In genomic region chr3:9614676-9615075, GRCm38 (mm10) we compare ENCODE assay signal across 21 mouse cellular contexts. TPM values are rescaled to one million over a fixed set of nuclear protein-coding genes. Genes with fewer than 3 reads are reported as not detected.
DNase-seq lines count a peak whose midpoint lies in the region; ATAC-seq lines count a peak whose summit lies in the region.
"Had no signal": no experiment of that assay in that cellular context is flagged by ENCODE, and none has a peak within 500 bp of the region (broad histone marks: within the 10 kb centered on the region; RNA-seq: fewer than 3 reads in every experiment).

No protein-coding gene starts in this region.

- H3K36me3 ChIP-seq in forebrain, embryonic 11.5 days (ENCODE audit: control insufficient read depth, insufficient read depth, low read length) = no peaks in the 10 kb centered on the region
- no peaks in the 10 kb centered on the region for H3K36me3 ChIP-seq in forebrain, embryonic 16.5 days (ENCODE audit: control insufficient read depth, insufficient read depth)
- no peaks in the 10 kb centered on the region for H3K36me3 ChIP-seq in midbrain, embryonic 11.5 days (ENCODE audit: control insufficient read depth, insufficient read depth, low read length)
- no peaks in the 10 kb centered on the region for H3K36me3 ChIP-seq in midbrain, embryonic 13.5 days
- H3K36me3 ChIP-seq in intestine, embryonic 16.5 days (ENCODE audit: control insufficient read depth, insufficient read depth, low read length) = no peaks in the 10 kb centered on the region
- no peaks in the 10 kb centered on the region for H3K36me3 ChIP-seq in liver, embryonic 15.5 days (replicated peaks)
- H3K36me3 ChIP-seq in hindbrain, embryonic 16.5 days (ENCODE audit: control insufficient read depth, insufficient read depth, low read length) = no peaks in the 10 kb centered on the region
- H3K36me3 ChIP-seq: embryonic facial prominence, embryonic 13.5 days; hindbrain, embryonic 12.5 days had no signal

- no peak overlapping the region for H3K9ac ChIP-seq in forebrain, embryonic 11.5 days (ENCODE audit: low read length)
- no peak overlapping the region for H3K9ac ChIP-seq in forebrain, embryonic 16.5 days (replicated peaks; ENCODE audit: low read depth, low read length)
- H3K9ac ChIP-seq in midbrain, embryonic 11.5 days (ENCODE audit: low read length) = no peak overlapping the region
- H3K9ac ChIP-seq in midbrain, embryonic 13.5 days (replicated peaks) = no peak overlapping the region
- no peak overlapping the region for H3K9ac ChIP-seq in intestine, embryonic 16.5 days (ENCODE audit: low read depth, low read length)
- H3K9ac ChIP-seq in liver, embryonic 15.5 days = no peak overlapping the region
- H3K9ac ChIP-seq in hindbrain, embryonic 16.5 days (ENCODE audit: low read depth, low read length) = no peak overlapping the region
- H3K9ac ChIP-seq: embryonic facial prominence, embryonic 13.5 days; hindbrain, embryonic 12.5 days had no signal

- H3K4me1 ChIP-seq in forebrain, embryonic 11.5 days (replicated peaks; ENCODE audit: control insufficient read depth, insufficient read depth, low read length) = no peaks in the 10 kb centered on the region
- peaks cover 4% of the 10 kb centered on the region; the same call in 1 of the 2 replicates for H3K4me1 ChIP-seq in forebrain, embryonic 16.5 days (replicated peaks; ENCODE audit: control insufficient read depth, insufficient read depth, low read length)
- H3K4me1 ChIP-seq in midbrain, embryonic 11.5 days (ENCODE audit: control insufficient read depth, insufficient read depth, low read length) = 0 out of 2 replicates have a peak, but pooled peaks cover 2% of the 10 kb centered on the region
- H3K4me1 ChIP-seq in midbrain, embryonic 13.5 days (replicated peaks) = peaks cover 6% of the 10 kb centered on the region
- H3K4me1 ChIP-seq in intestine, embryonic 16.5 days (ENCODE audit: control insufficient read depth, insufficient read depth, low read length) = peaks cover 13% of the 10 kb centered on the region
- H3K4me1 ChIP-seq in liver, embryonic 15.5 days (replicated peaks) = peaks cover 25% of the 10 kb centered on the region
- peaks cover 3% of the 10 kb centered on the region; the same call in 1 of the 2 replicates for H3K4me1 ChIP-seq in hindbrain, embryonic 16.5 days (ENCODE audit: control insufficient read depth, insufficient read depth, low read depth, low read length)

- H3K27me3 ChIP-seq in forebrain, embryonic 11.5 days (ENCODE audit: control insufficient read depth, insufficient read depth, low read length) = no peaks in the 10 kb centered on the region
- H3K27me3 ChIP-seq in forebrain, embryonic 16.5 days (replicated peaks; ENCODE audit: control insufficient read depth, insufficient read depth, low read length) = no peaks in the 10 kb centered on the region
- no peaks in the 10 kb centered on the region for H3K27me3 ChIP-seq in midbrain, embryonic 11.5 days (ENCODE audit: control insufficient read depth, insufficient read depth, low read length)
- no peaks in the 10 kb centered on the region; the same call in 1 of the 2 replicates for H3K27me3 ChIP-seq in midbrain, embryonic 13.5 days
- no peaks in the 10 kb centered on the region for H3K27me3 ChIP-seq in intestine, embryonic 16.5 days (replicated peaks; ENCODE audit: control insufficient read depth, insufficient read depth, low read length)
- peaks cover 28% of the 10 kb centered on the region for H3K27me3 ChIP-seq in liver, embryonic 15.5 days
- H3K27me3 ChIP-seq in hindbrain, embryonic 16.5 days (replicated peaks; ENCODE audit: control insufficient read depth, insufficient read depth, low read length) = no peaks in the 10 kb centered on the region
- H3K27me3 ChIP-seq: embryonic facial prominence, embryonic 13.5 days; hindbrain, embryonic 12.5 days had no signal

- no peak overlapping the region for H3K4me2 ChIP-seq in forebrain, embryonic 11.5 days (ENCODE audit: low read depth, low read length, severe bottlenecking)
- no peak overlapping the region for H3K4me2 ChIP-seq in forebrain, embryonic 16.5 days (ENCODE audit: low read length)
- no peak overlapping the region for H3K4me2 ChIP-seq in midbrain, embryonic 11.5 days
- H3K4me2 ChIP-seq in midbrain, embryonic 13.5 days (replicated peaks) = no peak overlapping the region
- H3K4me2 ChIP-seq in intestine, embryonic 16.5 days (ENCODE audit: low read depth, low read length) = no peak overlapping the region
- peak overlapping the region; percentile 27; the same call in 1 of the 2 replicates for H3K4me2 ChIP-seq in liver, embryonic 15.5 days
- no peak overlapping the region for H3K4me2 ChIP-seq in hindbrain, embryonic 16.5 days (ENCODE audit: low read length)
- H3K4me2 ChIP-seq: embryonic facial prominence, embryonic 13.5 days; hindbrain, embryonic 12.5 days had no signal

- 81% methylated on average over 12 of the region's 12 CpGs for WGBS in forebrain, embryonic 11.5 days
- 77% methylated on average over 12 of the region's 12 CpGs for WGBS in forebrain, embryonic 16.5 days
- WGBS in midbrain, embryonic 11.5 days = 75% methylated on average over 12 of the region's 12 CpGs
- WGBS in midbrain, embryonic 13.5 days = 86% methylated on average over 12 of the region's 12 CpGs
- 50% methylated on average over 12 of the region's 12 CpGs for WGBS in intestine, embryonic 16.5 days
- 49% methylated on average over 12 of the region's 12 CpGs for WGBS in liver, embryonic 15.5 days (ENCODE audit: insufficient replicate concordance)
- WGBS in hindbrain, embryonic 16.5 days = 75% methylated on average over 12 of the region's 12 CpGs

- no peak overlapping the region for H3K27ac ChIP-seq in forebrain, embryonic 11.5 days (ENCODE audit: low read depth, low read length)
- H3K27ac ChIP-seq in forebrain, embryonic 16.5 days (ENCODE audit: low read length) = no peak overlapping the region
- no peak overlapping the region for H3K27ac ChIP-seq in midbrain, embryonic 11.5 days (ENCODE audit: low read depth, low read length)
- no peak overlapping the region for H3K27ac ChIP-seq in midbrain, embryonic 13.5 days
- H3K27ac ChIP-seq in intestine, embryonic 16.5 days (ENCODE audit: low read length) = no peak overlapping the region; the same call in 1 of the 2 replicates
- no peak overlapping the region; the same call in 1 of the 2 replicates for H3K27ac ChIP-seq in liver, embryonic 15.5 days (replicated peaks)
- no peak overlapping the region for H3K27ac ChIP-seq in hindbrain, embryonic 16.5 days (ENCODE audit: low read depth, low read length)
- H3K27ac ChIP-seq: embryonic facial prominence, embryonic 13.5 days; hindbrain, embryonic 12.5 days; hindbrain, postnatal 0 days had no signal

- no peaks in the 10 kb centered on the region for H3K9me3 ChIP-seq in forebrain, embryonic 11.5 days (ENCODE audit: control insufficient read depth, low read length)
- no peaks in the 10 kb centered on the region for H3K9me3 ChIP-seq in forebrain, embryonic 16.5 days (ENCODE audit: control insufficient read depth, low read length)
- no peaks in the 10 kb centered on the region for H3K9me3 ChIP-seq in midbrain, embryonic 11.5 days (ENCODE audit: control insufficient read depth, low read length)
- H3K9me3 ChIP-seq in midbrain, embryonic 13.5 days = no peaks in the 10 kb centered on the region
- no peaks in the 10 kb centered on the region for H3K9me3 ChIP-seq in intestine, embryonic 16.5 days (ENCODE audit: control insufficient read depth, low read length)
- H3K9me3 ChIP-seq in liver, embryonic 15.5 days (replicated peaks) = no peaks in the 10 kb centered on the region
- H3K9me3 ChIP-seq in hindbrain, embryonic 16.5 days (ENCODE audit: control insufficient read depth, low read length) = no peaks in the 10 kb centered on the region
- H3K9me3 ChIP-seq: embryonic facial prominence, embryonic 13.5 days; hindbrain, embryonic 12.5 days had no signal

- no peak for ATAC-seq in forebrain, embryonic 11.5 days (replicated peaks; ENCODE audit: low FRiP score)
- no peak for ATAC-seq in forebrain, embryonic 16.5 days
- no peak for ATAC-seq in midbrain, embryonic 11.5 days (ENCODE audit: low FRiP score)
- no peak for ATAC-seq in midbrain, embryonic 13.5 days
- ATAC-seq in intestine, embryonic 16.5 days = peak; percentile 49
- no peak for ATAC-seq in liver, embryonic 15.5 days (ENCODE audit: insufficient read depth)
- ATAC-seq in hindbrain, embryonic 16.5 days = no peak
- ATAC-seq: CD4-positive, CD25-positive, alpha-beta regulatory T cell, adult 4 months; forebrain, embryonic 14.5 days had no signal

- DNase-seq in forebrain, embryonic 11.5 days (ENCODE audit: low spot score) = peak; percentile 25
- DNase-seq in midbrain, embryonic 11.5 days (ENCODE audit: low spot score, missing footprints) = peak; percentile 21
- no peak for DNase-seq in urinary bladder, postnatal 10 days (ENCODE audit: low spot score)
- DNase-seq: adrenal gland, postnatal 14 days; B cell, adult 2 months; cerebellum, adult 18-20 months; cerebellum, adult 9-11 months; cerebellum, postnatal 36 days; gastrocnemius, postnatal 10 days; heart, postnatal 10 days; heart, postnatal 4 days had no signal

- no peak overlapping the region for H3K4me3 ChIP-seq in forebrain, embryonic 11.5 days (ENCODE audit: low read depth, low read length)
- H3K4me3 ChIP-seq in forebrain, embryonic 16.5 days (replicated peaks; ENCODE audit: low read length) = no peak overlapping the region
- no peak overlapping the region for H3K4me3 ChIP-seq in midbrain, embryonic 11.5 days (ENCODE audit: low read depth, low read length)
- no peak overlapping the region for H3K4me3 ChIP-seq in midbrain, embryonic 13.5 days (replicated peaks)
- no peak overlapping the region for H3K4me3 ChIP-seq in intestine, embryonic 16.5 days (ENCODE audit: low read length)
- H3K4me3 ChIP-seq in liver, embryonic 15.5 days (replicated peaks) = no peak overlapping the region
- no peak overlapping the region for H3K4me3 ChIP-seq in hindbrain, embryonic 16.5 days (ENCODE audit: low read length)
- H3K4me3 ChIP-seq: embryonic facial prominence, embryonic 13.5 days; hindbrain, embryonic 12.5 days had no signal

RNA-seq across cellular contexts. Expression of gene Zfp704, which starts 4.8 kb away (rescaled TPM):
- 7.8 and 8.1 TPM in 2 replicates for polyA plus RNA-seq in forebrain, embryonic 11.5 days (2014; fragmentation: Nextera tagmentation; extraction: Ambion mirVana)
- polyA plus RNA-seq in forebrain, embryonic 16.5 days (2015; fragmentation: Nextera tagmentation; extraction: Ambion mirVana) = 19.4 and 19.7 TPM in 2 replicates
- 4.5 and 5.5 TPM in 2 replicates for polyA plus RNA-seq in midbrain, embryonic 11.5 days (2014; fragmentation: Nextera tagmentation; extraction: Ambion mirVana)
- polyA plus RNA-seq in midbrain, embryonic 13.5 days (2015; fragmentation: Nextera tagmentation; extraction: Ambion mirVana) = 7.8 and 8.3 TPM in 2 replicates
- polyA plus RNA-seq in intestine, embryonic 16.5 days (2015; fragmentation: Nextera tagmentation; extraction: Ambion mirVana) = 4.4 and 4.7 TPM in 2 replicates
- 0.81 and 0.89 TPM in 2 replicates for polyA plus RNA-seq in liver, embryonic 15.5 days (2015; fragmentation: Nextera tagmentation; extraction: Ambion mirVana)
- polyA plus RNA-seq in hindbrain, embryonic 16.5 days (2015; fragmentation: Nextera tagmentation; extraction: Ambion mirVana) = 12.5 and 13.3 TPM in 2 replicates
